Mouse (Mus musculus) midbrain, embryonic 12.5 days (tissue): ENCODE data around the gene Olfr320. TPM values are rescaled to one million over a fixed set of nuclear protein-coding genes. Genes with fewer than 3 reads are reported as not detected.
"Not testable (repeated sequence)": the region's sequence is repeated elsewhere in the genome, so short reads cannot be mapped to it uniquely, and the experiment has no call there.

Source experiments
- ATAC-seq: fragments of 200-750 bp; cut with Nextera tagmentation; 2 replicates; pipeline ENCODE4 v1.8.0; 2017; ENCODE audit warnings: low read depth, moderate TSS enrichment, moderate library complexity; ENCODE audit not compliant: low FRiP score
- H3K27ac ChIP-seq: fragments of 300-500 bp; sonication (generic); replicated peaks from 2 replicates; pipeline ENCODE4 v1.5.1; 2016; ENCODE audit warnings: mild to moderate bottlenecking
- H3K27me3 ChIP-seq: fragments of 300-500 bp; sonication (generic); 2 replicates; pipeline ENCODE4 v1.6.1; 2016; ENCODE audit warnings: mild to moderate bottlenecking
- H3K36me3 ChIP-seq: fragments of 300-500 bp; sonication (generic); 2 replicates; pipeline ENCODE4 v1.6.1; 2016
- H3K4me1 ChIP-seq: fragments of 300-500 bp; sonication (generic); 2 replicates; pipeline ENCODE4 v1.6.1; 2016
- H3K4me2 ChIP-seq: fragments of 300-500 bp; sonication (generic); replicated peaks from 2 replicates; pipeline ENCODE4 v1.6.1; 2016; ENCODE audit warnings: mild to moderate bottlenecking, moderate library complexity
- H3K4me3 ChIP-seq: fragments of 300-500 bp; sonication (generic); 2 replicates; pipeline ENCODE4 v1.5.1; 2016; ENCODE audit warnings: mild to moderate bottlenecking
- H3K9ac ChIP-seq: fragments of 300-500 bp; sonication (generic); replicated peaks from 2 replicates; pipeline ENCODE4 v1.6.1; 2016; ENCODE audit warnings: mild to moderate bottlenecking, moderate library complexity
- H3K9me3 ChIP-seq: fragments of 300-500 bp; sonication (generic); 2 replicates; pipeline ENCODE4 v1.6.1; 2016; ENCODE audit warnings: mild to moderate bottlenecking
- WGBS: fragments of 180-500 bp; shearing (Covaris S2); methylation state at CpG from one replicate; pipeline ENCODE4 v1.1.7; 2016; 5-methylcytosine and 5-hydroxymethylcytosine counted together
- polyA plus RNA-seq: library from polyadenylated mRNA; unstranded; fragments of >200 nt; fragmentation: Nextera tagmentation; extraction: Ambion mirVana; gene quantifications from 2 replicates; pipeline ENCODE4 v1.2.1, GENCODE M21; 2016

Olfr320 gene
- polyA plus RNA-seq, 1 experiment from 2014 or later: not detected

DNA sequence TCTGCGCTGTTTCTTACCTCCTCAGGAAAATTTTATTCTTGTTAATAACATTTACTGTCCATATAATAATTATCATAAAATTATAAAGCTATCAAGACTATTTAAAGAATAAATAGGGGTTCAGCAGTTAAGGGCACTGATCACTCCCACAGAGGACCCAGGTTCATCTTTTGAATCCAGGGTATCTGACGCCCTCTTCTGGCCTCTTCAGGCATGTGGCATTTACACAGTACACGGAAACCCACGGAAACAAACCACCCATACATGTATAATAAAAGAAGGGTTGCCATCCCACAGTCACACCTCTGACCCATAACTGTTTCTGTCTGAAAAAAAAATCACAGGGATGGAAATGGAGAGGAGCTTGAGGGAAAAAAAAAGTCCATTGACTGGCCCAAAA is 9.1 kb upstream of the Olfr320 start:
- Histone ChIP-seq H3K36me3 (no peaks in the 10 kb centered on the region), H3K4me1 (no peaks in the 10 kb centered on the region), H3K9me3 (no peaks in the 10 kb centered on the region), H3K27ac (no peak overlapping the region), H3K4me2 (no peak overlapping the region), H3K9ac (no peak overlapping the region), H3K27me3 (no peaks in the 10 kb centered on the region), H3K4me3 (no peak overlapping the region)
- WGBS: 52% methylated on average over 4 of the region's 4 CpGs
- no peak for ATAC-seq

DNA sequence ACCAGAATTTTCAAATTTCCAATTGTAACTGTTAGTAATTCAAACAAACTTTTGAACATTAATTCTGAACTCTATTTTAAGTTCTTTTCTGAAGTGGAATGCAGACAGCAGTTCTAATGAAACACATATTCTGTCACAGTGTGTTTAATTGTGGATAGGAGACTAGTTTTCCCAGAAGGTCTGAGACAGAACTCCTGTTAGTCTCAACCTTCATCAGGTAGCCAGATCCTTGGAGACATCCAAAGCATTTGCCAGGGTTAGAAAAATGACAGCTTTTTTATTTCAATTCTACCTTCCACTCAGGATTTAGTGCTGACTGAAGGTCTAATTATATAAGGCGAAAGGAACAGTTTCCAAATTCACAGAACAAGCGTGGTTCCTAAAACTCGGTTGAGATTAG is 18.0 kb downstream of the Olfr320 start, which contains the start of gene Olfr319:
Gene Olfr319, plus strand, starts transcription at position 301 of the 400 bp plus-strand sequence.
- ATAC-seq: no peak
- no peak within 1 kb of the TSS for H3K4me2 ChIP-seq
- WGBS: 84% methylated on average over 3 of the region's 3 CpGs

DNA sequence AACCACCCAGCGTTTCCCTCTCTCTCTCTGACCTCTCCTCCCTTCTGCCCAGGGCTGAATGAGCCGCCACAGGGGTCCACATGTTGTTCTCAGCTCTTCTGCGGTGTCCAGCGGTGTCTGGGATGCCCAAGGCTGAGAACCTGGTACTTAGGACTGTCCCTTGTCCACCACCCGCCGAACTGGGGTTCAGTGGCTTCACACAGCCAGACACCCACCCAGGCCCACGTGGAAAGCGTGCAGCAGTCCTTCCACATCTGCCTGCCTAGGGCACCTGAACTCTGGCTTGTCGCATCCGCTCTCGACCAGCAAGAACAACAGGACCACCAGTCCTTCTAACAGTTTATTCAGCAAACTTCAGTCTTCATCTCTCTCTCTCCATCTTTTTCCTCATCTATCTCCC is 28.2 kb downstream of the Olfr320 start:
- ATAC-seq: no peak
- Histone ChIP-seq H3K4me1 (no peaks in the 10 kb centered on the region), H3K27me3 (no peaks in the 10 kb centered on the region), H3K4me2 (no peak overlapping the region), H3K36me3 (no peaks in the 10 kb centered on the region), H3K4me3 (no peak overlapping the region), H3K9me3 (no peaks in the 10 kb centered on the region), H3K9ac (no peak overlapping the region), H3K27ac (no peak overlapping the region)
- WGBS: 82% methylated on average over 11 of the region's 11 CpGs

More for the DNA sequence above, 18.0 kb downstream of the Olfr320 start, which contains the start of gene Olfr319:
- H3K4me1 ChIP-seq: no peaks in the 10 kb centered on the region
- no peak within 1 kb of the TSS for H3K27ac ChIP-seq
- H3K9ac ChIP-seq: no peak within 1 kb of the TSS
- no peak within 1 kb of the TSS for H3K4me3 ChIP-seq
- no peaks in the 10 kb centered on the region for H3K27me3 ChIP-seq
- no peaks in the 10 kb centered on the region for H3K36me3 ChIP-seq
- H3K9me3 ChIP-seq: peaks cover 9% of the 10 kb centered on the region; the same call in 1 of the 2 replicates

DNA sequence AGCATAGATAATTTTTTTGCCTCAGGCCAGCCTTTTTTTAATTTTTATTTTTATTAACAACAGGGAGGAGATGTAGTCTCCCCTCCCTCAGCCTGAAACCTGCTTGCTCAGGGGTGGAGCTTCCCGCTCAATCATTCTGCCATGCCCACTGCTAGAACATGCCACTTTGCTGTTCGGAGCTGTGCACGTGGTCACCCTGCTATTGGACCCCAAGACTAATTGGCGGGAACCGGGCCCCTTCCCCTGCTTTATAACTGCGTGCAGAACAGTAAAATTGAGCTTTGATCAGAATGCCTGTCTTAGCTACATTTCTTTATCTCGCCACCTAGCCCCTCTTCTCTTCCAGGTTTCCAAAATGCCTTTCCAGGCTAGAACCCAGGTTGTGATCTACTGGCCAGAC is 36.8 kb downstream of the Olfr320 start:
- WGBS: 95% methylated on average over 7 of the region's 7 CpGs
- not testable (repeated sequence) for H3K9me3 ChIP-seq, H3K4me2 ChIP-seq, H3K4me1 ChIP-seq, H3K27me3 ChIP-seq, ATAC-seq, H3K9ac ChIP-seq, H3K27ac ChIP-seq, H3K4me3 ChIP-seq, H3K36me3 ChIP-seq

DNA sequence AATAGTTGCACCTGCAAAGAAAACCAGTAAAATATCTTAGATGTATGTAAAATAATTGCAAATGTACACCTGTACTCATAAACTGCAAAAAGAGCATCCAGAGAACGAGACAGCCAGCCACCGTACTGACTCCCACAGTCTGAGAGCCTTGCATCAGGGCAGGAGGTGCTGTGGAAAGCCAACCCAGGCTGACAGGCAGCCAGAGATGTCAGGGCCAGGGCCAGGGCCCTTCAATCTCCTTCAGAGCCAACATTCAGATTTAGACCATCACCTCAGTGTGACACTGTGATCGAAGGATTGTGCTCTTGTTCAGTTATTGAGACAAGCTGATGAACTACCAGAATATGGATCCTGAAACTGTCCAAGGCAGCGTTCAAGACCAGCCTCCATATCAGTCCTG is 38.8 kb downstream of the Olfr320 start:
- Histone ChIP-seq H3K4me1 (no peaks in the 10 kb centered on the region), H3K9me3 (no peaks in the 10 kb centered on the region), H3K27ac (no peak overlapping the region), H3K9ac (no peak overlapping the region), H3K36me3 (no peaks in the 10 kb centered on the region), H3K4me2 (no peak overlapping the region), H3K27me3 (no peaks in the 10 kb centered on the region), H3K4me3 (no peak overlapping the region)
- WGBS: 97% methylated on average over 4 of the region's 4 CpGs
- no peak for ATAC-seq

DNA sequence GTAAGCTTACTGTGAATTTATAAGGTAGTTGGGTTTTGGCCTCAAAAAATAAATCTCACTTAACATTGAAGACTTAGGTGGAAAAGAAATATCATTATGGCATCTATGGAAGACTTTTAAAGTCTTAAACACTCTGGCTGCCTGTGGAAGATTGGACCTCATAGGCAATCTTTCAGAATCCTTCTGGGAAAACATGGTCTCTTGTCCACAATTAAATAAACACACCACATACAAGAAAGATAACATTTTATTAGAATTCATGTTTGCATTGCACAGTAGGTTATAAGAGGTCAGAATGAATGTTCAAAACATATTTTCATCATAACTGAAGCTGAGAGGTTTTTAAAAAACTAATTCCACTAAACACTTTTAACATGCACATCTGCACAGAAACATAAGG is 43.0 kb downstream of the Olfr320 start, which contains the start of gene Olfr318:
Gene Olfr318, minus strand, starts transcription at position 101 of the 400 bp plus-strand sequence.
- Histone ChIP-seq H3K27me3 (no peaks in the 10 kb centered on the region), H3K9me3 (no peaks in the 10 kb centered on the region), H3K4me2 (no peak within 1 kb of the TSS), H3K4me3 (no peak within 1 kb of the TSS), H3K27ac (no peak within 1 kb of the TSS), H3K4me1 (no peaks in the 10 kb centered on the region), H3K9ac (no peak within 1 kb of the TSS), H3K36me3 (no peaks in the 10 kb centered on the region)
- ATAC-seq: no peak

DNA sequence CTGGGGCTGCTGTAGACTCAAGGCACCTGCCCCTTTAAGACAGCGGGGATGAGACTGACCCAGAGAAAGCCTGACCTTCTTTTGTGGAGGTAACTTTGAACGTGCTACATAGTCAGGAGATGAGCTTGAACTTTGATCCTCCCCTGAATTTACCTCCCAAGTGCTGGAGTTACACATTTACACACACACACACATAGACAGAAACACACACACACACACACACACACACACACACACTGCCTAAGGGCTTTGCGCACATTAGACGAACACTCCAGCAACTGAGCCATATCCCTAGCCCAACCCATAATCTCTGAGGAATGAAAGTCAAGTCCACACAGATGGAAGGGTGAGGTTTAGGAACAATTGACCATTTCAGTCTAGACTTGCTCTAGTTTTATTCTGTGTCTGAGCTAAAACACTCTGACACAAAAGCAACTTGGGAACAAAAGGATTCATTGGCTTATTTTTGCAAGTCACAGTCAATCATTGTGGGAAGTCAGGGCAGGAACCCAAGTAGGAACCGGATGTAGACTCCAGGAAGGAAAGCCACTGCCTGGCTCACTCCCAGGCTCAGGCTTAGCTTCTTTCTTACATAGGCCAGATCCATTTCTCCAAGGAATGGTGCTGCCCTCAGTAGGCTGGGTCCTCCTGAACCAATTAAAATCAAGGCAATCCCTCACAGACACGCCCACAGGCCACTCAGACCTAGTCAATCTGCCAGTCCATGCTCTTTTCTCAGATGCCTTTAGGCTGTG is 47.2 kb downstream of the Olfr320 start:
- not testable (repeated sequence) for ATAC-seq, H3K27ac ChIP-seq, H3K36me3 ChIP-seq, H3K4me2 ChIP-seq, H3K9ac ChIP-seq, H3K4me1 ChIP-seq, H3K9me3 ChIP-seq, H3K4me3 ChIP-seq, H3K27me3 ChIP-seq
- 77% methylated on average over 6 of the region's 6 CpGs for WGBS

DNA sequence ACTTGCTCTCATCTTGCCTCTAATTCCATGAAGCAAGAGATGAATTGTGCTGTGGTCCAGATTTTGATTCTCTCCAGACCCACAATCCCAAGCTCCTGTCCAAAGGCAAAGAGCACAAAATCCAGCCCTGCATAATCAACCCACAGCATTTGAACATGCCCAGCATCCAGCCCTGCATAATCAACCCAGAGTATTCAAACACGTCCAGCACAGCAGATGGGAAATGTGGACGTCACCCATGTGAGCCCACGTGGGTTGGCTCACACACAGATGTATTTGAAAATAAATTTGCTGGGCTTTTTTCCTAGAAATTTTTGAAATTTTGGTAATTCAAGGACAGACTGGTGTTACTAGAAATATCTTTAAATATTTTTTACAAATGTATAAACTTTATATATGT is 52.5 kb downstream of the Olfr320 start:
- H3K27me3 ChIP-seq: no peaks in the 10 kb centered on the region
- no peak overlapping the region for H3K4me3 ChIP-seq
- 66% methylated on average over 3 of the region's 3 CpGs for WGBS
- no peak overlapping the region for H3K9ac ChIP-seq
- H3K36me3 ChIP-seq: no peaks in the 10 kb centered on the region
- no peak overlapping the region for H3K4me2 ChIP-seq
- H3K27ac ChIP-seq: no peak overlapping the region
- H3K9me3 ChIP-seq: no peaks in the 10 kb centered on the region
- H3K4me1 ChIP-seq: no peaks in the 10 kb centered on the region
- ATAC-seq: no peak

Other genes with a start within 250 kb of the Olfr320 start
- not detected in 2 replicates for gene Gm12253, start 248.5 kb upstream of the Olfr320 start, polyA plus RNA-seq
- gene Lypd9, start 228.2 kb upstream of the Olfr320 start, polyA plus RNA-seq: not detected in 2 replicates
- not detected in 2 replicates for gene Olfr30, start 218.8 kb upstream of the Olfr320 start, polyA plus RNA-seq
- not detected in 2 replicates for gene Olfr332, start 188.5 kb upstream of the Olfr320 start, polyA plus RNA-seq
- gene Olfr331, start 178.5 kb upstream of the Olfr320 start, polyA plus RNA-seq: not detected in 2 replicates
- gene Olfr330, start 146.3 kb upstream of the Olfr320 start, polyA plus RNA-seq: not detected in 2 replicates
- gene Olfr329-ps, start 134.7 kb upstream of the Olfr320 start, polyA plus RNA-seq: not detected in 2 replicates
- gene Olfr328, start 125.5 kb upstream of the Olfr320 start, polyA plus RNA-seq: 0.08 and 0.14 TPM in 2 replicates
- not detected in 2 replicates for gene Olfr224, start 110.5 kb upstream of the Olfr320 start, polyA plus RNA-seq
- not detected in 2 replicates for gene Olfr325, start 103.4 kb upstream of the Olfr320 start, polyA plus RNA-seq
- gene Olfr324, start 86.0 kb upstream of the Olfr320 start, polyA plus RNA-seq: not detected in 2 replicates
- gene 2210407C18Rik, start 65.0 kb upstream of the Olfr320 start, polyA plus RNA-seq: not detected in 2 replicates
- gene Olfr323, start 50.6 kb upstream of the Olfr320 start, polyA plus RNA-seq: not detected in 2 replicates
- 0.13 and 0.28 TPM in 2 replicates for gene Trim58, start 40.6 kb upstream of the Olfr320 start, polyA plus RNA-seq
- gene Olfr322, start 22.3 kb upstream of the Olfr320 start, polyA plus RNA-seq: not detected in 2 replicates
- gene Olfr319, start 18.1 kb downstream of the Olfr320 start, polyA plus RNA-seq: not detected in 2 replicates
- gene Olfr318, start 42.9 kb downstream of the Olfr320 start, polyA plus RNA-seq: not detected in 2 replicates
- not detected in 2 replicates for gene Olfr317, start 58.1 kb downstream of the Olfr320 start, polyA plus RNA-seq
- gene Olfr316, start 71.6 kb downstream of the Olfr320 start, polyA plus RNA-seq: not detected in 2 replicates
- gene Olfr315, start 92.1 kb downstream of the Olfr320 start, polyA plus RNA-seq: not detected in 2 replicates
- not detected in 2 replicates for gene Olfr314, start 101.9 kb downstream of the Olfr320 start, polyA plus RNA-seq
- 2.0 and 2.1 TPM in 2 replicates for gene Fam183b, start 120.9 kb downstream of the Olfr320 start, polyA plus RNA-seq
- gene Olfr313, start 133.9 kb downstream of the Olfr320 start, polyA plus RNA-seq: not detected in 2 replicates
- gene Olfr312, start 148.1 kb downstream of the Olfr320 start, polyA plus RNA-seq: not detected in 2 replicates
- not detected in 2 replicates for gene Olfr311, start 158.2 kb downstream of the Olfr320 start, polyA plus RNA-seq
- 17.7 and 19.9 TPM in 2 replicates for gene Gm12258, start 166.1 kb downstream of the Olfr320 start, polyA plus RNA-seq
- 10.2 and 13.7 TPM in 2 replicates for gene 2810021J22Rik, start 186.1 kb downstream of the Olfr320 start, polyA plus RNA-seq
- 5.3 and 5.5 TPM in 2 replicates for gene Zfp39, start 223.1 kb downstream of the Olfr320 start, polyA plus RNA-seq
- not detected in 2 replicates for gene Btnl10, start 236.8 kb downstream of the Olfr320 start, polyA plus RNA-seq